Mouse (Mus musculus): ENCODE data around the gene Morc4. TPM values are rescaled to one million over a fixed set of nuclear protein-coding genes. Genes with fewer than 3 reads are reported as not detected.

Gene Morc4
- polyA plus RNA-seq, 1 experiment from 2014 or later: 20.7 TPM

GRCm38 (mm10) chrX:139828363-139829092 lies 42.9 kb downstream of the Morc4 start:
- H3K27me3 ChIP-seq: peaks cover 14% of the 10 kb centered on the region
- WGBS: 90% methylated on average over 6 of the region's 6 CpGs

GRCm38 (mm10) chrX:139826926-139827325 lies 44.6 kb downstream of the Morc4 start:
- H3K9me3 ChIP-seq: no peaks in the 10 kb centered on the region
- H3K4me2 ChIP-seq (replicated peaks): no peak overlapping the region
- no peak overlapping the region for H3K27ac ChIP-seq
- H3K36me3 ChIP-seq: peaks cover 8% of the 10 kb centered on the region; the same call in 1 of the 2 replicates
- 90% methylated on average over 4 of the region's 4 CpGs for WGBS
- H3K4me3 ChIP-seq: no peak overlapping the region
- H3K27me3 ChIP-seq: peaks cover 19% of the 10 kb centered on the region
- no peaks in the 10 kb centered on the region for H3K4me1 ChIP-seq
- no peak overlapping the region for H3K9ac ChIP-seq
- no peak for ATAC-seq (ENCODE audit: low FRiP score, low read depth)

More at GRCm38 (mm10) chrX:139828363-139829092, 42.9 kb downstream of the Morc4 start:
- no peaks in the 10 kb centered on the region for H3K9me3 ChIP-seq
- H3K9ac ChIP-seq: no peak overlapping the region
- no peak overlapping the region for H3K27ac ChIP-seq
- H3K4me1 ChIP-seq: no peaks in the 10 kb centered on the region
- no peak overlapping the region for H3K4me3 ChIP-seq
- no peak for ATAC-seq (ENCODE audit: low FRiP score, low read depth)
- H3K36me3 ChIP-seq: no peaks in the 10 kb centered on the region
- H3K4me2 ChIP-seq (replicated peaks): no peak overlapping the region

GRCm38 (mm10) chrX:139825402-139825801 lies 46.1 kb downstream of the Morc4 start:
- Histone ChIP-seq H3K4me1 (no peaks in the 10 kb centered on the region), H3K27me3 (peaks cover 17% of the 10 kb centered on the region), H3K4me3 (no peak overlapping the region), H3K36me3 (peaks cover 8% of the 10 kb centered on the region; the same call in 1 of the 2 replicates), H3K4me2 (replicated peaks) (no peak overlapping the region), H3K9ac (no peak overlapping the region), H3K27ac (no peak overlapping the region), H3K9me3 (no peaks in the 10 kb centered on the region)
- ATAC-seq (ENCODE audit: low FRiP score, low read depth): no peak
- WGBS: 46% methylated on average over 1 of the region's 1 CpGs

GRCm38 (mm10) chrX:139815201-139815600 lies 56.3 kb downstream of the Morc4 start:
- Histone ChIP-seq H3K36me3 (no peaks in the 10 kb centered on the region), H3K4me1 (no peaks in the 10 kb centered on the region), H3K4me2 (replicated peaks) (no peak overlapping the region), H3K27ac (no peak overlapping the region), H3K27me3 (peaks cover 35% of the 10 kb centered on the region), H3K9me3 (no peaks in the 10 kb centered on the region), H3K4me3 (no peak overlapping the region), H3K9ac (no peak overlapping the region)
- 68% methylated on average over 5 of the region's 5 CpGs for whole genome bisulfite sequencing
- no peak for ATAC-seq (ENCODE audit: low FRiP score, low read depth)

GRCm38 (mm10) chrX:139814018-139814635 lies 57.4 kb downstream of the Morc4 start:
- Histone ChIP-seq H3K9me3 (no peaks in the 10 kb centered on the region), H3K36me3 (no peaks in the 10 kb centered on the region), H3K27ac (no peak overlapping the region), H3K4me2 (replicated peaks) (no peak overlapping the region), H3K4me1 (no peaks in the 10 kb centered on the region), H3K4me3 (no peak overlapping the region), H3K27me3 (peaks cover 44% of the 10 kb centered on the region), H3K9ac (no peak overlapping the region)
- 88% methylated on average over 8 of the region's 8 CpGs for WGBS
- no peak for ATAC-seq (ENCODE audit: low FRiP score, low read depth)

- Histone ChIP-seq H3K4me2 (replicated peaks) (no peak overlapping the region), H3K27ac (no peak overlapping the region), H3K4me1 (no peaks in the 10 kb centered on the region), H3K4me3 (no peak overlapping the region), H3K27me3 (peaks cover 49% of the 10 kb centered on the region), H3K9me3 (no peaks in the 10 kb centered on the region), H3K36me3 (no peaks in the 10 kb centered on the region), H3K9ac (no peak overlapping the region)
- WGBS: 76% methylated on average over 9 of the region's 9 CpGs
- ATAC-seq (ENCODE audit: low FRiP score, low read depth): no peak
These were observed 58.0 kb downstream of the Morc4 start for GRCm38 (mm10) chrX:139813299-139814002.

- no peak overlapping the region for H3K4me3 ChIP-seq
- no peak overlapping the region for H3K9ac ChIP-seq
- 59% methylated on average over 3 of the region's 3 CpGs for WGBS
- H3K27me3 ChIP-seq: peaks cover 54% of the 10 kb centered on the region
- no peaks in the 10 kb centered on the region for H3K36me3 ChIP-seq
- H3K27ac ChIP-seq: no peak overlapping the region
- ATAC-seq (ENCODE audit: low FRiP score, low read depth): no peak
- H3K4me2 ChIP-seq (replicated peaks): no peak overlapping the region
- 0 out of 2 replicates have a peak, but pooled peaks cover 3% of the 10 kb centered on the region for H3K4me1 ChIP-seq
- no peaks in the 10 kb centered on the region for H3K9me3 ChIP-seq
These were observed 58.7 kb downstream of the Morc4 start for GRCm38 (mm10) chrX:139812636-139813298.

GRCm38 (mm10) chrX:139808501-139808900 lies 63.0 kb downstream of the Morc4 start:
- WGBS: 85% methylated on average over 10 of the region's 10 CpGs
- no peaks in the 10 kb centered on the region for H3K36me3 ChIP-seq
- H3K4me1 ChIP-seq: 0 out of 2 replicates have a peak, but pooled peaks cover 3% of the 10 kb centered on the region
- no peak overlapping the region for H3K9ac ChIP-seq
- peaks cover 42% of the 10 kb centered on the region; the same call in 1 of the 2 replicates for H3K27me3 ChIP-seq
- H3K9me3 ChIP-seq: no peaks in the 10 kb centered on the region
- no peak overlapping the region for H3K27ac ChIP-seq
- H3K4me3 ChIP-seq: no peak overlapping the region
- H3K4me2 ChIP-seq (replicated peaks): no peak overlapping the region
- ATAC-seq (ENCODE audit: low FRiP score, low read depth): no peak

GRCm38 (mm10) chrX:139808085-139808484 lies 63.4 kb downstream of the Morc4 start:
- Histone ChIP-seq H3K27ac (no peak overlapping the region), H3K4me3 (no peak overlapping the region), H3K36me3 (no peaks in the 10 kb centered on the region), H3K9ac (no peak overlapping the region), H3K4me2 (replicated peaks) (no peak overlapping the region), H3K27me3 (peaks cover 37% of the 10 kb centered on the region; the same call in 1 of the 2 replicates), H3K4me1 (0 out of 2 replicates have a peak, but pooled peaks cover 3% of the 10 kb centered on the region), H3K9me3 (no peaks in the 10 kb centered on the region)
- ATAC-seq (ENCODE audit: low FRiP score, low read depth): no peak; the same call in 1 of the 2 replicates
- 53% methylated on average over 4 of the region's 4 CpGs for WGBS

GRCm38 (mm10) chrX:139807391-139807790 lies 64.1 kb downstream of the Morc4 start:
- no peak for ATAC-seq (ENCODE audit: low FRiP score, low read depth)
- H3K27ac ChIP-seq: no peak overlapping the region
- 62% methylated on average over 2 of the region's 2 CpGs for WGBS
- no peak overlapping the region for H3K4me2 ChIP-seq (replicated peaks)
- no peaks in the 10 kb centered on the region for H3K36me3 ChIP-seq
- 0 out of 2 replicates have a peak, but pooled peaks cover 3% of the 10 kb centered on the region for H3K4me1 ChIP-seq
- H3K9me3 ChIP-seq: no peaks in the 10 kb centered on the region
- H3K9ac ChIP-seq: no peak overlapping the region
- peaks cover 32% of the 10 kb centered on the region for H3K27me3 ChIP-seq
- H3K4me3 ChIP-seq: no peak overlapping the region

GRCm38 (mm10) chrX:139805918-139806317 lies 65.6 kb downstream of the Morc4 start:
- Histone ChIP-seq H3K4me2 (replicated peaks) (no peak overlapping the region), H3K9me3 (no peaks in the 10 kb centered on the region), H3K9ac (no peak overlapping the region), H3K27ac (no peak overlapping the region), H3K4me3 (no peak overlapping the region), H3K4me1 (0 out of 2 replicates have a peak, but pooled peaks cover 3% of the 10 kb centered on the region), H3K27me3 (peaks cover 38% of the 10 kb centered on the region), H3K36me3 (no peaks in the 10 kb centered on the region)
- no peak for ATAC-seq (ENCODE audit: low FRiP score, low read depth)
- WGBS: 87% methylated on average over 4 of the region's 4 CpGs
